Mouse (Mus musculus): ENCODE measurements at regions not wholly inside any gene's neighbourhood (a gene's known extent, or its start where the extent isn't known, plus 50 kb on each side); places are given as distances from the start of the nearest gene placed in this dataset.

DNA sequence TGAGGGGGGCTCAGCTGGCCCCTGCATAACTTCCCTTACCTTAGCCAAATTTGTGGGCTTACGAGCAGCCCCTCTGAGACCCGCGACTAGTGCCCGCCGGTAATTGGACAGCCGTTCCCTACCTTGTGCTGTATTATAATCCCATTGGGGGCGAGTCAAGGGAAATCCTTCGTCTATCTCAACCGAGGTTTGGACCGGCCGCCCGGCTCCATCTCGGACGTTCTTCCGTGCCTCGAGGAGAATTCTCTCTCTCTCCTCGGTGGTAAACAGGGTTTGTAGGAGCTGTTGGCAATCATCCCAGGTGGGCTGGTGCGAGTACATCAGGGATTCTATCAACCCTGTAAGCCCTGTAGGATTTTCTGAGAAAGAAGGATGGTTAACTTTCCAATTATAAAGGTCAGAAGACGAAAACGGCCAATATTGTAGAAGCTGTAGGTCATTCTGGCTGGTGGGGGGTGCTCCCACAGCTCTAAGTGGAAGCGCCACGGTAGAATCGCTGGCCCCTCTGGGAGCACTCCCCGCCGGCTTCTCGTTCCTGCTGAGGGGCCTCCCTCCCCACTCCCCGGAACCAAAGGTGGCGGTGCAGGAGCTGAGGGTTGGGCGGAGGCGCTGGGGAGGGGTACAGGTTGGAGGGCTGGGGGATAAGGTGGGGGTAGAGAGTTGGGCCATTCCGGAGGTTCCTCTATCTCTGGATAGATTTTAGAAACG, 278.6 kb downstream of the Gm21863 start:
- H3K4me1 ChIP-seq (ENCODE audit: control insufficient read depth in 2 of 2, insufficient read depth in 2 of 2, low read length in 2 of 2, poor library complexity in 1 of 2) = no peaks in the 10 kb centered on the region
- H3K9ac ChIP-seq (ENCODE audit: insufficient read depth, low read depth, low read length, poor library complexity, severe bottlenecking) = no peak overlapping the region
- peaks cover 40% of the 10 kb centered on the region for H3K9me3 ChIP-seq (ENCODE audit: control insufficient read depth, insufficient read depth, low read depth, low read length)
- in situ Hi-C loops (cut with MboI; ENCODE audit: low sequenced_read_pairs in 2 of 2, unreplicated experiment in 2 of 2) = no loop called here
- DNase-seq (ENCODE audit: low read depth, low spot score) = no peak
- peaks cover 12% of the 10 kb centered on the region; the same call in 1 of the 2 replicates for H3K36me3 ChIP-seq (ENCODE audit: control insufficient read depth, insufficient read depth, low read length, poor library complexity, severe bottlenecking)
- no peak overlapping the region for H3K27ac ChIP-seq (ENCODE audit: insufficient read depth, low read depth, low read length, poor library complexity, severe bottlenecking)
- H3K4me3 ChIP-seq (ENCODE audit: insufficient read depth in 1 of 2, low read depth in 1 of 2, low read length in 2 of 2, poor library complexity in 1 of 2, severe bottlenecking in 1 of 2) = no peak overlapping the region
- TF ChIP-seq ZNF384 (IDR thresholded peaks at IDR 0.05; ENCODE audit: low read depth, low read length) = no peak
- no peak for TF ChIP-seq ZC3H11A (IDR thresholded peaks at IDR 0.05; ENCODE audit: borderline replicate concordance, low read depth, low read length)
- TF ChIP-seq HCFC1 (IDR thresholded peaks at IDR 0.05; ENCODE audit: borderline replicate concordance, insufficient read depth, low read length) = no peak
- TF ChIP-seq CHD2 (IDR thresholded peaks at IDR 0.05; ENCODE audit: low read depth, low read length) = no peak
- no peak for TF ChIP-seq MAFK (IDR thresholded peaks at IDR 0.05; ENCODE audit: insufficient read depth, low read depth, low read length)

DNA sequence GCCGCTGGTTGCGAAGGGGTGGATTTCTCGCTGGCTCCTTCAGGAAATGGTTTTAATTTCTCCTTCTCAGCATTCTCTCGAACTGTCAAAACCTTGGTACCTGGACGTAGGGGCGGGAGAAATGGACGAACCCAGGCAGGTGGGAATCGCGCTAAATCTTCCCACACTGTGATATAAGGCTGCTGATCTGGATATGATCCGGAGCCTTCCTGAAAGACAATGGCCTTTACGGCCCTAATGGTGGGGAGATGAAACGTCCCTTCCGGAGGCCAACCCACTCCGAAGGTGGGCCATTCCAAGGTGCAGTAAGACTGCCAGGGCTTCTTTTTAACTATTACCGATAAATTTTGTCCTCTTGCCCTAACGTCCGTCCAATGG, 279.1 kb downstream of the Gm21863 start:
- no peak overlapping the region for H3K9ac ChIP-seq (ENCODE audit: insufficient read depth, low read depth, low read length, poor library complexity, severe bottlenecking)
- H3K4me3 ChIP-seq (ENCODE audit: insufficient read depth in 1 of 2, low read depth in 1 of 2, low read length in 2 of 2, poor library complexity in 1 of 2, severe bottlenecking in 1 of 2) = no peak overlapping the region
- H3K36me3 ChIP-seq (ENCODE audit: control insufficient read depth, insufficient read depth, low read length, poor library complexity, severe bottlenecking) = peaks cover 12% of the 10 kb centered on the region; the same call in 1 of the 2 replicates
- no peak for DNase-seq (ENCODE audit: low read depth, low spot score)
- H3K4me1 ChIP-seq (ENCODE audit: control insufficient read depth in 2 of 2, insufficient read depth in 2 of 2, low read length in 2 of 2, poor library complexity in 1 of 2) = no peaks in the 10 kb centered on the region
- no peak overlapping the region for H3K27ac ChIP-seq (ENCODE audit: insufficient read depth, low read depth, low read length, poor library complexity, severe bottlenecking)
- in situ Hi-C loops (cut with MboI; ENCODE audit: low sequenced_read_pairs in 2 of 2, unreplicated experiment in 2 of 2) = no loop called here
- H3K9me3 ChIP-seq (ENCODE audit: control insufficient read depth, insufficient read depth, low read depth, low read length) = peaks cover 38% of the 10 kb centered on the region
- no peak for TF ChIP-seq CHD2 (IDR thresholded peaks at IDR 0.05; ENCODE audit: low read depth, low read length)
- TF ChIP-seq MAFK (IDR thresholded peaks at IDR 0.05; ENCODE audit: insufficient read depth, low read depth, low read length) = no peak
- no peak for TF ChIP-seq ZNF384 (IDR thresholded peaks at IDR 0.05; ENCODE audit: low read depth, low read length)

DNA sequence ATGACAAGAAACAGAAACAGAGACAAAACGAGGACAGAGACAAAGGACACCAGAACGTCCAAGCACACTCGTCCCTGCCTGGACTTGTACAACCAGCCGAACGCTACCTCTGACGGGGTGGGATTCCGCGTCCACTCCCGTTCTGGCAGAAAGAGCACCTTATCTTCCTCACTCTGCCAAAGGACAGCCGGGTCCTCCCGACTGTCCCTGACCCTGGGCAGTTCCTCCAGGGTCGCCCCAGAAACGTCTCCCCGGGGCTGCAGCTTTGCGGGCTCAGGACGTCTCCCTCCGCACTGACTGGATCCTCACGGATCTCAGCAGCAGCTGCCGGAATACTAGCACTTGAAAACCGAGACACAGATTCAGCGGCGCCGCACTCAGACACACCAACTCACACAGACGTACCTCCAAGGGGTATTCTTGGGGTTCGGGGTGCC, 279.6 kb downstream of the Gm21863 start:
- peaks cover 12% of the 10 kb centered on the region; the same call in 1 of the 2 replicates for H3K36me3 ChIP-seq (ENCODE audit: control insufficient read depth, insufficient read depth, low read length, poor library complexity, severe bottlenecking)
- no peak overlapping the region for H3K4me3 ChIP-seq (ENCODE audit: insufficient read depth in 1 of 2, low read depth in 1 of 2, low read length in 2 of 2, poor library complexity in 1 of 2, severe bottlenecking in 1 of 2)
- no peak for DNase-seq (ENCODE audit: low read depth, low spot score)
- no peak for TF ChIP-seq HCFC1 (IDR thresholded peaks at IDR 0.05; ENCODE audit: borderline replicate concordance, insufficient read depth, low read length)
- TF ChIP-seq ZC3H11A (IDR thresholded peaks at IDR 0.05; ENCODE audit: borderline replicate concordance, low read depth, low read length) = no peak
- TF ChIP-seq CHD2 (IDR thresholded peaks at IDR 0.05; ENCODE audit: low read depth, low read length) = no peak
- no peak for TF ChIP-seq MAFK (IDR thresholded peaks at IDR 0.05; ENCODE audit: insufficient read depth, low read depth, low read length)
- TF ChIP-seq ZNF384 (IDR thresholded peaks at IDR 0.05; ENCODE audit: low read depth, low read length) = no peak
- H3K9me3 ChIP-seq (ENCODE audit: control insufficient read depth, insufficient read depth, low read depth, low read length) = peaks cover 36% of the 10 kb centered on the region
- no peak overlapping the region for H3K27ac ChIP-seq (ENCODE audit: insufficient read depth, low read depth, low read length, poor library complexity, severe bottlenecking)
- no peak overlapping the region for H3K9ac ChIP-seq (ENCODE audit: insufficient read depth, low read depth, low read length, poor library complexity, severe bottlenecking)
- H3K4me1 ChIP-seq (ENCODE audit: control insufficient read depth in 2 of 2, insufficient read depth in 2 of 2, low read length in 2 of 2, poor library complexity in 1 of 2) = no peaks in the 10 kb centered on the region
- in situ Hi-C loops (cut with MboI; ENCODE audit: low sequenced_read_pairs in 2 of 2, unreplicated experiment in 2 of 2) = no loop called here

All from ES-E14 (cell line).